Mouse (Mus musculus): Measurements from ENCODE around the gene Rarb.

Rarb gene

DNA sequence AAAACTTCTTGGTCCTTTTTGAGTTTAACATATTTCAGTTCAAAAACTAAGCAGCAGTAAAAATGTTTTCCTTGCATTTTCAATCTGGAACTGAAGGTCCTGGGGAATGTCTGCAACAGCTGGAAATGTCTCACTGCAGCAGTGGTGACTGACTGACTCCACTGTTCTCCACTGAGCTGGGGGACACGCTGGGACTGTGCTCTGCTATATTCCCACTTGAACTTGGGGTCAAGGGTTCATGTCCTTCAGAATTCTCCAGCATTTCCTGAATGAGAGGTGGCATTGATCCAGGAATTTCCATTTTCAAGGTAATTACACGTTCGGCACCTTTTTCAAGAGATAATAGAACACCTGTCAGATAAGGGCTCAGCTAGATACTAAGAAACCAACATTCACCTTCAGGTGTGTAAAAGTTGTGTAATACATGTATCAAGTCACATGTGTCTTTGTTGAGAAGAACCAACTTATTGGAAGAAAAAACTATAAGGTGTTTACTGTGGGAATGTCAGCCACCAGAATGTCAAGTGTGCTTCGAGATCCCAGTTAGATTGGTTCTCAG, 386.9 kb downstream of the Rarb start:
- DNase-seq = no peak

DNA sequence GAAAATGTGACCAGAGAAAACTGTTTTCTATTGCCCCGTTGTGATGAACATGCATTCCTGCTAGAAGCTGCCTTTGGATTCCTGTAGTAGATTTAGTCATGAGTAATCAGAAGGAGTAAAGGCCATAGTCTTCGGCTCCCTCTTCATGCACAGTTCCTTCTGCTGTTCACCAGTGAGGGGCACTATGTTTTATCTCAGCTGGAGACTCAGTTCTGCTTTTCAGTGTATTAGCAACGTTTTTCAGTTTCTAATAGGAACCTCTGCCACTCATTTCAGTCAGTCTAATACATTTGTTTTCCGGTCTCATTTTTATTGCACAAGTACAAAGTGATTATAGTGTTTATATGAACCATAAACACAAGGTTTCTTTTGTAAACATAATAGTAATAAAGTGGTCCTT, 391.4 kb downstream of the Rarb start:
- no peak for DNase-seq

DNA sequence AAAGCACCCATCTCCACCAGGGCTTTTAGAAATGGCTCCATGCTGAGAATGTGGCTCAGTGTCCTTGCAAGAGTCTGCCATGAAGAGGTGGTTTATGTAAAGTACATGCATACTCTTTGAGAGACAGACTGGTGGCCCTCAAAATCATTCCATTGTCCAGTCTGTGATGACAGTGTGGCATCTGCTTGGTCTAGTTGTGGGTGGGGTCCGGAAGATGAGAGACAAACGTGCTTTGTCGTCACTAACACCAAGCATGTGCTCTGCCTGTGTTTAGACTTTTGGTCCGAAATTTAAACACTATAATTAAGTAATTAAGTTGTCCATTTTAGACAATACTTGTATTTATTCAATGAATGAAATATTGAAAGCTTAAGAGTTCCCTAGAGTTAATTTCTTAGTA, 404.8 kb downstream of the Rarb start:
- no peak for DNase-seq

DNA sequence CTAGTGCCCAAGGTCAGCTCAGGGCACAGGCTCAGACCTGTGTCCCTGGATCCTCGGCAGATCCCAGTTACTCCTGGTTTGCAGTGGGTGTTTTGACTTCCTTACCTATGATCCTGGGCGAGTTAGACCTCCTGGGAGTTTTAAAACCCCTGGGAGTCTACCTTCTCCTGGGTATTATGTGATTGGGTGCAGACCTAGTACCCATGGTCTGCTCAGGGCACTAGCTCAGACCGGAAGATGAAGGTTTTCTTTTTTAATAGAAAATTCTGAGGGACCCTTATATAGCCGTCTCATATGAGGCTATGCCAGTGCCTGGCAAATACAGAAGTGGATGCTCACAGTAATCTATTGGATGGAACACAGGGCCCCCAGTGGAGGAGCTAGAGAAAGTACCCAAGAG, 413.8 kb downstream of the Rarb start:
- no peak for DNase-seq

GRCm38 (mm10) chr14:16384783-16385182, 434.2 kb downstream of the Rarb start:
- no peak for DNase-seq

Data from thymus, postnatal 14 days (tissue).